Mouse (Mus musculus): ENCODE data around the gene Depdc7. TPM values are rescaled to one million over a fixed set of nuclear protein-coding genes. Genes with fewer than 3 reads are reported as not detected.

Depdc7 gene
- polyA plus RNA-seq (2016; fragmentation: Nextera tagmentation; extraction: Ambion mirVana): 9.3 and 10.7 TPM in 2 replicates

GRCm38 (mm10) chr2:104742741-104743064 lies at the start of gene Depdc7:
Gene Depdc7 (minus strand): TSS chr2:104742878.
- Histone ChIP-seq H3K4me3 (peak within 1 kb of the TSS; percentile 66), H3K4me2 (peak within 1 kb of the TSS; percentile 91), H3K4me1 (peaks cover 14% of the 10 kb centered on the region; the same call in 1 of the 2 replicates), H3K36me3 (no peaks in the 10 kb centered on the region), H3K27ac (peak within 1 kb of the TSS; percentile 40; the same call in 1 of the 2 replicates), H3K27me3 (replicated peaks) (peaks cover 50% of the 10 kb centered on the region), H3K9ac (peak within 1 kb of the TSS; percentile 72), H3K9me3 (replicated peaks) (no peaks in the 10 kb centered on the region)
- under 1% methylated on average over 31 of the region's 31 CpGs for WGBS (ENCODE audit: insufficient replicate concordance)
- ATAC-seq: peak; percentile 82

GRCm38 (mm10) chr2:104774763-104775162 lies 32.1 kb upstream of the Depdc7 start:
- no peak overlapping the region for H3K4me3 ChIP-seq
- 61% methylated on average over 1 of the region's 1 CpGs for WGBS (ENCODE audit: insufficient replicate concordance)
- H3K9me3 ChIP-seq (replicated peaks): no peaks in the 10 kb centered on the region
- no peaks in the 10 kb centered on the region for H3K27me3 ChIP-seq (replicated peaks)
- no peak overlapping the region for H3K4me2 ChIP-seq
- peaks cover 62% of the 10 kb centered on the region for H3K36me3 ChIP-seq
- no peak for ATAC-seq
- no peak overlapping the region for H3K9ac ChIP-seq
- H3K27ac ChIP-seq: no peak overlapping the region
- no peaks in the 10 kb centered on the region for H3K4me1 ChIP-seq

GRCm38 (mm10) chr2:104768697-104769096 lies 26.0 kb upstream of the Depdc7 start:
- peak; percentile 35; the same call in 1 of the 2 replicates for ATAC-seq
- H3K27ac ChIP-seq: no peak overlapping the region
- no peak overlapping the region for H3K9ac ChIP-seq
- H3K36me3 ChIP-seq: peaks cover 49% of the 10 kb centered on the region
- H3K4me3 ChIP-seq: no peak overlapping the region
- WGBS (ENCODE audit: insufficient replicate concordance): 80% methylated on average over 1 of the region's 1 CpGs
- no peaks in the 10 kb centered on the region for H3K9me3 ChIP-seq (replicated peaks)
- no peaks in the 10 kb centered on the region for H3K4me1 ChIP-seq
- H3K27me3 ChIP-seq (replicated peaks): no peaks in the 10 kb centered on the region
- H3K4me2 ChIP-seq: no peak overlapping the region

GRCm38 (mm10) chr2:104764018-104764417 lies 21.3 kb upstream of the Depdc7 start:
- Histone ChIP-seq H3K9ac (no peak overlapping the region), H3K27ac (no peak overlapping the region), H3K4me1 (no peaks in the 10 kb centered on the region), H3K9me3 (replicated peaks) (no peaks in the 10 kb centered on the region), H3K27me3 (replicated peaks) (no peaks in the 10 kb centered on the region), H3K4me2 (no peak overlapping the region), H3K36me3 (peaks cover 36% of the 10 kb centered on the region), H3K4me3 (no peak overlapping the region)
- 75% methylated on average over 4 of the region's 4 CpGs for WGBS (ENCODE audit: insufficient replicate concordance)
- ATAC-seq: no peak

GRCm38 (mm10) chr2:104763134-104763703 lies 20.5 kb upstream of the Depdc7 start:
- Histone ChIP-seq H3K27me3 (replicated peaks) (no peaks in the 10 kb centered on the region), H3K9me3 (replicated peaks) (no peaks in the 10 kb centered on the region), H3K4me1 (no peaks in the 10 kb centered on the region), H3K9ac (no peak overlapping the region), H3K27ac (no peak overlapping the region), H3K4me2 (no peak overlapping the region), H3K4me3 (no peak overlapping the region), H3K36me3 (peaks cover 37% of the 10 kb centered on the region)
- WGBS (ENCODE audit: insufficient replicate concordance): 44% methylated on average over 8 of the region's 8 CpGs
- no peak for ATAC-seq

- H3K27ac ChIP-seq: no peak overlapping the region
- 46% methylated on average over 3 of the region's 3 CpGs for WGBS (ENCODE audit: insufficient replicate concordance)
- H3K4me1 ChIP-seq: no peaks in the 10 kb centered on the region
- H3K36me3 ChIP-seq: 0 out of 2 replicates have a peak, but pooled peaks cover 2% of the 10 kb centered on the region
- H3K9ac ChIP-seq: no peak overlapping the region
- no peak for ATAC-seq
- no peaks in the 10 kb centered on the region for H3K27me3 ChIP-seq (replicated peaks)
- no peaks in the 10 kb centered on the region for H3K9me3 ChIP-seq (replicated peaks)
- H3K4me2 ChIP-seq: no peak overlapping the region
- no peak overlapping the region for H3K4me3 ChIP-seq
These were observed 7.9 kb upstream of the Depdc7 start for GRCm38 (mm10) chr2:104750611-104751010.

GRCm38 (mm10) chr2:104748652-104749183 lies 6.0 kb upstream of the Depdc7 start:
- ATAC-seq: no peak
- Histone ChIP-seq H3K27ac (no peak overlapping the region), H3K27me3 (replicated peaks) (peaks cover 13% of the 10 kb centered on the region; the same call in 1 of the 2 replicates), H3K4me3 (no peak overlapping the region), H3K4me1 (no peaks in the 10 kb centered on the region), H3K9me3 (replicated peaks) (no peaks in the 10 kb centered on the region), H3K36me3 (no peaks in the 10 kb centered on the region), H3K4me2 (no peak overlapping the region), H3K9ac (no peak overlapping the region)
- WGBS (ENCODE audit: insufficient replicate concordance): 54% methylated on average over 5 of the region's 5 CpGs

GRCm38 (mm10) chr2:104746251-104746650 lies 3.6 kb upstream of the Depdc7 start:
- no peak overlapping the region for H3K27ac ChIP-seq
- no peak for ATAC-seq
- H3K4me1 ChIP-seq: peaks cover 11% of the 10 kb centered on the region; the same call in 1 of the 2 replicates
- no peak overlapping the region for H3K4me3 ChIP-seq
- H3K27me3 ChIP-seq (replicated peaks): peaks cover 37% of the 10 kb centered on the region
- H3K4me2 ChIP-seq: no peak overlapping the region
- H3K36me3 ChIP-seq: no peaks in the 10 kb centered on the region
- 34% methylated on average over 8 of the region's 8 CpGs for WGBS (ENCODE audit: insufficient replicate concordance)
- H3K9ac ChIP-seq: no peak overlapping the region
- no peaks in the 10 kb centered on the region for H3K9me3 ChIP-seq (replicated peaks)

GRCm38 (mm10) chr2:104743971-104744370 lies 1.3 kb upstream of the Depdc7 start:
- Histone ChIP-seq H3K4me3 (no peak overlapping the region), H3K4me1 (peaks cover 14% of the 10 kb centered on the region; the same call in 1 of the 2 replicates), H3K9me3 (replicated peaks) (no peaks in the 10 kb centered on the region), H3K27me3 (replicated peaks) (peaks cover 50% of the 10 kb centered on the region), H3K36me3 (no peaks in the 10 kb centered on the region), H3K4me2 (no peak overlapping the region), H3K27ac (no peak overlapping the region), H3K9ac (no peak overlapping the region)
- WGBS (ENCODE audit: insufficient replicate concordance): 49% methylated on average over 5 of the region's 5 CpGs
- no peak for ATAC-seq

GRCm38 (mm10) chr2:104743160-104743559 lies 482 bp upstream of the Depdc7 start:
- peak; percentile 8; the same call in 1 of the 2 replicates for ATAC-seq
- Histone ChIP-seq H3K9ac (0 out of 2 replicates have a peak overlapping the region, but pooled peaks have one; percentile 72), H3K4me3 (peak overlapping the region; percentile 66), H3K27ac (0 out of 2 replicates have a peak overlapping the region, but pooled peaks have one; percentile 36), H3K36me3 (no peaks in the 10 kb centered on the region), H3K4me1 (peaks cover 14% of the 10 kb centered on the region; the same call in 1 of the 2 replicates), H3K27me3 (replicated peaks) (peaks cover 50% of the 10 kb centered on the region), H3K4me2 (peak overlapping the region; percentile 91), H3K9me3 (replicated peaks) (no peaks in the 10 kb centered on the region)
- 13% methylated on average over 7 of the region's 7 CpGs for WGBS (ENCODE audit: insufficient replicate concordance)

GRCm38 (mm10) chr2:104741896-104742740 lies 560 bp downstream of the Depdc7 start:
- 6% methylated on average over 40 of the region's 46 CpGs for WGBS (ENCODE audit: insufficient replicate concordance)
- Histone ChIP-seq H3K36me3 (no peaks in the 10 kb centered on the region), H3K9me3 (replicated peaks) (no peaks in the 10 kb centered on the region), H3K27ac (peak overlapping the region; percentile 40; the same call in 1 of the 2 replicates), H3K9ac (peak overlapping the region; percentile 72), H3K4me2 (peak overlapping the region; percentile 91), H3K4me3 (peak overlapping the region; percentile 66), H3K4me1 (peaks cover 14% of the 10 kb centered on the region; the same call in 1 of the 2 replicates), H3K27me3 (replicated peaks) (peaks cover 50% of the 10 kb centered on the region)
- ATAC-seq: peak; percentile 40; the same call in 1 of the 2 replicates
